Mouse (Mus musculus) liver, embryonic 14.5 days (tissue): ENCODE data around the gene C2cd3.

Experiments
- CTCF ChIP-seq: IDR thresholded peaks from 2 replicates; pipeline ENCODE4 v1.5.1; 2016; ENCODE audit warnings: antibody characterized with exemption, low read depth, control low read depth
- EP300 ChIP-seq: IDR thresholded peaks from 2 replicates; pipeline ENCODE4 v1.6.1; 2016; ENCODE audit warnings: antibody characterized with exemption, low read depth

GRCm38 (mm10) chr7:100495581-100496251, 123.7 kb downstream of the C2cd3 start:
- peak; percentile 13; the same call in 1 of the 2 replicates for TF ChIP-seq CTCF
- no peak for TF ChIP-seq EP300
